Mouse (Mus musculus): ENCODE results near the gene Efnb2. TPM values are rescaled to one million over a fixed set of nuclear protein-coding genes. Genes with fewer than 3 reads are reported as not detected.

Gene Efnb2
- polyA plus RNA-seq, 1 experiment from 2014 or later: 21.9 TPM

DNA sequence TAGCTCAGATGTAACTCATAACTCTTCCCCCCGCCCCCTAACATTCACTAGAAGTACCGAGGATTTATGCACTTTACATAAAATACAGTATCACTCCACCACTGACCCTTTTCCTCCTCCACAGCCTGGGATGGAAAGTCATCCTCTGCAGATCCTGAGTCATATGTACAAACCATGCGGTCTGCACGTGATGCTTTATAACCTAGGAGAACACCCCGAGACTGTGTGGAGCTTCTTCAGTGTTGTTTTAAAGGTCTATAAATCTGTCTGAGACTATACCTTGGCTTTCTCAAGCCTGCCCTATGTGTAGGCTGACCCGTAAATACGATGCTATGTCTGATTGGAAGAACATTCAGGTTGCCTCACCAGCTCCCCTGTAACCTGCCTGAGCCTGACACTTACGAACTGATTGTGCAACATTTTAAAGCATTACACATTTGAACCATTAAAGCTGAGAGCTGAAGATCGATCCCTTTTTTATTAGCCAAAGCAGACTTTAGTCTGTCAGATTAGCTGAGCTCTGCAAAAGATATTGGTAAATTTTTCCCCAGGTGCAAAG is 92.7 kb downstream of the Efnb2 start:
- Histone ChIP-seq H3K9ac (no peak overlapping the region), H3K27me3 (ENCODE audit: control insufficient read depth, insufficient read depth, low read length) (no peaks in the 10 kb centered on the region), H3K9me3 (ENCODE audit: control insufficient read depth, low read length) (no peaks in the 10 kb centered on the region), H3K4me2 (replicated peaks) (no peak overlapping the region), H3K4me1 (replicated peaks; ENCODE audit: control insufficient read depth, insufficient read depth, low read length) (0 out of 2 replicates have a peak, but pooled peaks cover 3% of the 10 kb centered on the region), H3K27ac (no peak overlapping the region), H3K36me3 (replicated peaks; ENCODE audit: control insufficient read depth, insufficient read depth) (no peaks in the 10 kb centered on the region), H3K4me3 (replicated peaks; ENCODE audit: low read length) (no peak overlapping the region)
- DNase-seq (ENCODE audit: low spot score): no peak
- no peak for ATAC-seq (ENCODE audit: low FRiP score)
- 94% methylated on average over 9 of the region's 9 CpGs for WGBS

Small RNA genes within 50 kb of the gene (microRNA-seq; reads per million reads assigned to microRNA genes)
- 3.9 reads per million, percentile 17 among the genes with 10 or more reads in this experiment for gene Mir7654

Other genes with a start within 250 kb of the Efnb2 start
- gene Arglu1, start 29.3 kb upstream of the Efnb2 start, polyA plus RNA-seq (2014; fragmentation: Nextera tagmentation; extraction: Ambion mirVana): 136 and 155 TPM in 2 replicates